Mouse (Mus musculus) thymus, postnatal 10 days (tissue): ENCODE measurements around the gene Dot1l.
"Not testable (repeated sequence)": the region's sequence is repeated elsewhere in the genome, so short reads cannot be mapped to it uniquely, and the experiment has no call there.

Source experiments
- DNase-seq, 2 experiments: peaks; one replicate each; pipeline ENCODE4 v3.0.0; 2021; ENCODE audit warnings: low spot score in 2 of 2

Dot1l gene

DNA sequence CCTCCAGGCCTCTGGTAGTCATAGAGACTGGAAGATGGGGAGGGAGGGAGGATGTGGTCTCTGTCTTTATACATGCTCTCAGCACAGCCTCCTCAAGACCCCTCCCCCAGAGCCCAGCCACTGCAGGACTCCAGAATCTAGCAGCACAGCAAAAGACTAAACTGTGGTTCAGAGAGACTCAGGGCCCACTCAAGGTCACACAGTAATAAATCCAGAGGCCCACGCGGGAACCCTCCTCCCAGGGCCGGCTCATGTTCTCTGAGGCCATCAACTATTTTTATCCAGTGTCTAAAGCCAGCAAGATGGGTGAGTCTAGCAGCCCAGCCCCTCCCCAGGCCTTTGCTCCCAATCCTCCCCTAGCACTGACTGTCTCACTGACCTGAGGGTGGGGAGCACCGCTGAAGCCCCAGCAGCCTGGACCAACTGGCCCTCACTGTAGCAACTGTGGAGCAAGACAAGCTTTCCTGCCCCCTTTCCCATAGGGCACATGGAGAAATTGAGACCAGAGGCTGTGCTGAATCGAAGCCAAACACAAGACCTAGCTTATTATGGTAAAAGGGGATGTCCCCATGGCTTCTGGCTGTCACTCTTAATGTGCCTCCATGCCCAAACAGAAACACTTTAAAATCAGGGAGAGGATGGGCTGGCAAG lies 57.5 kb downstream of the Dot1l start:
- DNase-seq, result no peak

GRCm38 (mm10) chr10:80813366-80813765 lies 58.4 kb downstream of the Dot1l start, which contains the start of gene Jsrp1:
Gene Jsrp1 (minus strand): TSS chr10:80813498.
- no peak for DNase-seq

GRCm38 (mm10) chr10:80814800-80815199 lies 59.8 kb downstream of the Dot1l start:
- DNase-seq, result no peak

DNA sequence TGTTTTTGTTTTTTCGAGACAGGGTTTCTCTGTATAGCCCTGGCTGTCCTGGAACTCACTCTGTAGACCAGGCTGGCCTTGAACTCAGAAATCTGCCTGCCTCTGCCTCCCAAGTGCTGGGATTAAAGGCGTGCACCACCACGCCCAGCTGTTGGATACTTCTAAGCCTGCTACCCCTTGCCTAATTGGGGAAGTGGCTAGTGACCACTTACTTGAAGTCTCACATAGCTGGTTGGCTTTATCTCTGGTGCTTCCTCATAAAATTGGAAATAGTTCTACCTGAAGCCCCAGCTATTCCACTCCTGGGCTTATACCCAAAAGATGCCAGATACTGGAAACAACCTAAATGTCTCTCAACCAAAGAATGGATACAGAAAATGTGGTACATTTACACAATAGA lies 61.3 kb downstream of the Dot1l start:
- not testable (repeated sequence) for DNase-seq

- no peak for DNase-seq
Measured at GRCm38 (mm10) chr10:80817164-80817563, 62.2 kb downstream of the Dot1l start.

- not testable (repeated sequence) for DNase-seq
Measured at GRCm38 (mm10) chr10:80817955-80818354, 62.9 kb downstream of the Dot1l start.

GRCm38 (mm10) chr10:80818599-80819281 lies 63.7 kb downstream of the Dot1l start:
- DNase-seq, result no peak

DNA sequence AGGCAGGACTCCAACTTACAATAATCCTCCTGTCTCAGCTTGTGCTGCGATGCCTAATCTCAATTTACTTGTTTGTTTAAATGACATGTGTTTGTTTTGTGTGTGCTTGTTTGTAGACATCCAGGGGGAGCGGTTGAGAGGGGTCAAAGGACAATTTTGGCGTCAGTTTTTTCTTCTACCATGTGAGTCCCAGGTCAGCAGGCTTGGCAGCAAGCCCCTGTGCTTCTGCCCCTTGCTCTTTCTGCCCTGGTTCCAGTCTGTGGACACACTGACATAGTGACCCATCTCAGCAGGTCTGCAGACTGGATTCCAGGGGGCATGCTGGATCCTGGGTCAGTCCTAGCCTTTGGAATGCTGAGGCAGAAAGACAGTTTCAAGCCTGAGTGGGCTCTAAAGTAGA lies 64.4 kb downstream of the Dot1l start:
- DNase-seq, result no peak

- peak in 1 of 2 experiments; percentile 39 for DNase-seq
Measured at GRCm38 (mm10) chr10:80821991-80822390, 67.0 kb downstream of the Dot1l start.

DNA sequence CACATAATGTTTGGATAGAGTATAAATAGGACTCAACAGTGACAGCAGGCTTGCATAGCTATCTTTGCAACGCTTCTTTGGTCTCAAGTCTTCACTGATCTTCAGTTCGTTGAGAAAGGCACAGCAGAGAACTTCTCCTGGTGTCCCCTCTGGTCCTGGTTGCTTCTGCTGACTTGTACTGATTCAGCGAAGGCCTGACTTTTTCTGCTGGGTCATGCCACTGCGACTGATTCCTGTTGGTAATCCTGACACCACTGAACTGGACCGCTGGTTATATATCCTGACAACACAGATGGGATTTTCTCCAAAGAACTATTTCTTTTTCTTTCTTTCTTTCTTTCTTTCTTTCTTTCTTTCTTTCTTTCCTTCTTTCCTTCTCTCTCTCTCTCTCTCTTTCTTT lies 67.5 kb downstream of the Dot1l start:
- no peak for DNase-seq

DNA sequence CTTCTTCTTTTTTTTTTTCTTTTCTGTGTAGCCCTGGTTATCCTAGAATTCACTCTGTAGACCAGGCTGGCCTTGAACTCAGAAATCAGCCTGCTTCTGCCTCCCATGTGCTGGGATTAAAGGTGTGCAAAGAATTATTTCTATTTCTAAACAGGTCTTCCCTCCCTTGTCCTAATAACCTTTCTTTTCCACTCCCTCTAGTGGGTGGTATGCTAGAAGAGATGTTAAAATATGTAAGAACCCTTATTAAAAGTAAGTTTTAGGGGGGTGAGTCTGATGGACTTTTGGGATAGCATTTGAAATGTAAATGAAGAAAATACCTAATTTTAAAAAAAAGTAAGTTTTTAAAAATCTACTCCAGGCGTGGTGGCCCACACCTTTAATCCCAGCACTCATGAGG lies 68.3 kb downstream of the Dot1l start:
- DNase-seq, result no peak

DNA sequence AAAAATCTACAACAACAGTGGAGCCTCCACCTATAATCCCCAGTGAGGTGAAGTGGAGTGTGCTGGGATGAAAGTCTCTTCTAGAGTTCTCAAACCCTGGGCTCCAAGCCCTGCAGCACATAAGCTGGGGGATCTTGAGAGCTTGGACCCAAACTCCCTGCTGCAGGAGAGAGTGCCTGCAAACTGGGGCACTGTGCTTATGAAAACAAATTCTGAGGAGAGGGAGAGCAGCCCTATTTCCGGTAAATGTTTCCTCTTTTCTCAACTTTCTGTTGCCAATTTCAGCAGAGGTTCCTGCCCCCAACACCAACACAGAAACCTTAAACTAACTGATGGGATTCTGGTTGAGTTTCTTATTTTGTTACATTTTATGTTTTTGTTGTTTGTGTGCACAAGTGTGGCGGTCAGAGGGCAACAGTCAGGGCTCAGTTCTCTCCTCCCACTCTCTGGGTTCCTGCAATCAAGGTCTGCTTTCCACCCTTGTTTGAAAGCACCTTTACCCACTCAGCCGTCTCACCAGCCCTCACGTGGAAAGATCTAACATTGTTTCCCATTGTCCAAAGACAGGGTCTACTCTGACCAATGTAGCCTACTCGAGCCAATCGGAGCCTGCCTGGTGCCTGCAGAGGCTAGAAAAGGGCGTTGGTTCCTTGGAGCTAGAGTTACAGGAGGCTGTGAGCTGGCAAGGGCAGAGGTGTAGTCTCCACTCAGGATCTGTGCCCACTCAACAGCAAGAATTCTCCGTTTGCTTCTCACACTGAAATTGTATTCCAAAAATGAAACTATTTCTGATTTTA lies 69.0 kb downstream of the Dot1l start:
- peak in 1 of 2 experiments; percentile 33 for DNase-seq

- DNase-seq, result no peak
Measured at GRCm38 (mm10) chr10:80824827-80825226, 69.8 kb downstream of the Dot1l start.

DNA sequence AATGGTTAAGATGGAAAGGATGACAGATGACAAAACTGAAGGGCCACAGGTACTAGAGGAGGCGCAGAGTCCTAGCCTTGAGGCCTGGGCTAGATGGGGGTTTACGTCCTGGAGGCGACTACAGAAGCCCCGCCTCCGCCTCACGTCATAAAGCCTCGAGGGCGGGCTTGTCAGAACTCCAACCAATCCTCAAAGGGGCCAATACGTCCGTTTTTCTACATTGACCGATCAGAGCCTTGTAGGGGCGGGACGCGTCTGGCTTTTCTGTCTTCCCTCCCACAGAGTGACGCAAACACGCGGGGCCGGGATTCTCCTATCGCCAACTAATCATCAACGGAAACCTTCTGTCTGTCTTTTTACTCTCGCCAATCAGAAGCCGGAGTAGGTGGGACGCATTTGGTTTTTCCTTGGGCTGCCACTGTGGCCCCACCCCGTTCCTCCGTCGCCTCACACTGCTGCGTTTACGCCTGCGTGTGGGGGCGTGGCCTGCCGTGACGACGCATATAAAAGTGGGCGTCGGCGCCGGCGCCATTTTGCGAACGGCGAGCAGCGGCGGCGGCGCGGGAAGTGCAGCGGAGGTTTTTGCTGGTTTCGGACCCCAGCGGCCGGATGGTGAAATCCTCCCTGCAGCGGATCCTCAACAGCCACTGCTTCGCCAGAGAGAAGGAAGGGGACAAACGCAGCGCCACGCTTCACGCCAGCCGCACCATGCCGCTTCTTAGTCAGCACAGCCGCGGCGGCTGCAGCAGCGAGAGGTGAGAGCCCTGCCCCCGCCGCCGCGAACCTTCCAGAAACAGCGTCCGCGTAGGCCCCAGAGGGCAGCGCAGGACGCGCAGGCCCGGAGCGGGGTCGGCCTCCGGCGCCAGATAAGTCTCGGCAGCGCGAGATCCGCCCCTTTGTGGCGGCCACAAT lies 71.4 kb downstream of the Dot1l start, which contains the start of gene Oaz1:
Oaz1 (plus strand) TSS at position 506 of the 912 bp plus-strand sequence.
- DNase-seq, result peak; percentile 98 to 99

DNA sequence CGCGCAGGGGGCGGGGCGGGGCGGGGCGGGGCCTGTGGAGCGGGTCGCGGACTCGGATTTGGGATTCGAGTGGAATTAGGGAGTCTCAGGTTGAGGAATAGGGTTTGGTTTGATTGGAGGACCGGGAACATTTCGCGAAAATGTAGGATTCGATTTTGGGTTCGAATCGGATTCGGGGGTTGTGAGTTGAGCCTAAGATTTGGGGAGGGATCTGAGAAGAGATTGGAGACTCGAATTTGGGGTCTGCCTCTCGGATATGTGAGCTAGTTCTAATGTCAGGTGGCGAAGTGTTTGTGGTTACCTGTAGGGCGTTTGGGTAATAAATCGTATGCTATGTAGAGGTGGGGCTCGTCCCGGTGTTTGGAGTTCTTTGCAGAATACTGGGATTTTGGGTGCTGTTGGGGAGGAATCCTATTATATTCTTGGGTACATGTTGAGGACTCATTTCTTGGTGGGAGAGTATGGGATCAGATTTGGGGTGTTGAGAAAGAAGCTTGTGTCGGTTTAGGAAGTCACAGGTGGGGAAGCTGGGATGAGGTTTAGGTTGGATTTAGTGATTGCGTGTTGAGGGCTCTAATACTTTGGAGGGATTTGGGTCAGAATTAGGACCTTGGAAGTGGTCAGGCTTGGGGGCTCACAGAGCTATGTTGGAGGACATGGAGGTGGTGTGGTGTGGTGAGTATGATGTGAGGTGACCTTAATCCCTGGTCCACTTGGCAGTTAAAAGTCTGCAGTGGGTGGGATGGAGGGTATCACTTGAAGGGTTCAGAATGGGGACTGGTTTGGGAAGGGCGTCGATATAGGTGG lies 72.3 kb downstream of the Dot1l start:
- DNase-seq, result no peak

DNA sequence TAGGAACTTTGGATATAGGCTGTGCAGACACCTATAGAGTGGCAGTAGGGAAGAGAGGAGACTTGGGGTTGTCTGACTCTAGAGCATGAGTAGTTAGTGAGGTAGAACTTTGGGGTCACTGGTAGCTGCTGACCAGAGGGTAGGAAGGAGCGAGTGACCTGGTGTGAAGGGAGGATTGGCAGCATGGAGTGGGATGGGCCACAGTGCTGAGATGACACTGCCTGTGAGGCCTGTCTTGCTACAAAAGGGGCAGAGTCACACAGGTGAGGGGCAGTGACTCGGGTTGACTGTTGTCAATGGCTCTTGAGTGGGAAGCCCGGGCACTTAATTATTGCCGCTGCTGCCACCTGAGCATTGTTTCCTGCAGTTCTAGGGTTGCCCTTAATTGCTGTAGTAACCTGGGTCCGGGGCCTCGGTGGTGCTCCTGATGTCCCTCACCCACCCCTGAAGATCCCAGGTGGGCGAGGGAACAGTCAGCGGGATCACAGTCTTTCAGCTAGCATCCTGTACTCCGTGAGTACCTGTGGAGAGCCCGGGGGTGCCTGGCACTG lies 72.9 kb downstream of the Dot1l start:
- no peak for DNase-seq

DNA sequence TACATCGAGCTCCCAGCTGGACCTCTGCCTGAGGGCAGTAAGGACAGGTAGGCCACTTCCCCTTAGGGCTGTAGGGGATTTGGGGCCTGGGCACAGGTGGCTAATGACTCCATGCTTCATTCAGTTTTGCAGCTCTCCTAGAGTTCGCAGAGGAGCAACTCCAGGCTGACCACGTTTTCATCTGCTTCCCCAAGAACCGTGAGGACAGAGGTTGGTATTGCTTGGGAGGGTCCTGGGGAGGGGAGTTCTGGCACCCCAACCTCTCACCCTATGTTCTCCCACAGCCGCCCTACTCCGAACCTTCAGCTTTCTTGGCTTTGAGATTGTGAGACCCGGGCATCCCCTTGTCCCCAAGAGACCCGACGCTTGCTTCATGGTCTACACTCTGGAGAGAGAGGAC lies 73.6 kb downstream of the Dot1l start:
- DNase-seq, result not testable (repeated sequence)

- no peak for DNase-seq
Measured at GRCm38 (mm10) chr10:80829359-80830278, 74.6 kb downstream of the Dot1l start.

DNA sequence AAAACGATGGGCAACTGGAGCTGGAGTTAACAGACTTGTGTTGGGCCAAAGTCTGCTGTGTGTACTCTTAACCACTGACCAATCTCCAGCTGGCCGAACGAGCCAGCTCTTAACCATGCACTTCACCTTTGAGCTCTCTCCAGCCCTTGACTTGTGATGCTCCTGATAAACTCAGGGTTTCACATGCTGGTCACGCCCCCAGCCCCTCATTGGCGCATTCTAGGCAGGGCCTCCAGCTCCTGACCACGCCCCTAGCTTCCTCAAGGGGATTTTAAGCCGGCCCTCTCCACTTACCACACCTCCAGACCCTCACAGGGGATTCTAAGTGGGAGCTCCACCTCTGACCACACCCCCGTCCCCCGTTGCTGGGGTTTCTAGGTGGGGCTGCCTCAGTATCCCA lies 76.1 kb downstream of the Dot1l start:
- peak; percentile 48 to 53 for DNase-seq
